Mouse (Mus musculus): ENCODE measurements around the gene Pip4k2b. TPM values are rescaled to one million over a fixed set of nuclear protein-coding genes. Genes with fewer than 3 reads are reported as not detected.

Gene Pip4k2b
- polyA plus RNA-seq, 1 experiment, result not detected

DNA sequence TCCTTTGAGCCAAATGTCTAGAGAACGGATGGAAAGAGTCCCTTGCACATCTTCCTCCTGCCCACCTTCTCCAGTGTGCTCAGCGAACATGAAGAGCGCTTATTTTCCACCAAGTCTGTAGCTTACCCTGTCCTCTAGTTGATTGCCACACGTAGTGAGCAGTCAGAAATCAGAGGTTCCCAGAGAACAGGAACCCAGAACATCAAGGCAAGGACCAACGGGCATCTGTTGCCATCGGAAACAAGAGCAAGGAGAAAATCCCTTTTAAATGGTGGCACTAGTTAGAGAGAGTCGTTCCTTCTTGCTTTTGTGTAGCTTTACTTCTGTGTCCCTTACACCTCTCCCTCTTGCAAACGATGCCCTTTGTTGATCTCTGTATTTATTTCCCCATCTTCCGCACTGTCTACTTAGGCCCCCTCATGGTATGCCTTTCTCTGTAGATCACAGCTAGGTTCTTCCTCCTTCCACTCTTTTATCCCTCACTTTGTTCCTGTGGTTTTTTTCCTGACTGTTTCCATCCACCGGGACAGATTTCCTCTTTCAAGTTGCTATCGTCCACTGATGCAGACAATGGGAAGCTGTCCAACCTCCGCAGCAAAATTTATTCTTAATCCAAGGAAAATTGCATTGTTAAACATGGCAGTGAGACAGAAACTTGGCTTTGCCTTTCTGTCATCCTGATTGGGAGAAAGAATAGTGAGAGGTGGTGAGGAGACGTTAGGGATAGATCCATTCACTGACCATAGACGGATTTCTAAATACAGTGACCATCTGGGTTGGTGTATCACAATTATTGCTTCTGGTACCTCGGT, 42.7 kb downstream of the Pip4k2b start:
- WGBS, result 42% methylated on average over 15 of the region's 15 CpGs

DNA sequence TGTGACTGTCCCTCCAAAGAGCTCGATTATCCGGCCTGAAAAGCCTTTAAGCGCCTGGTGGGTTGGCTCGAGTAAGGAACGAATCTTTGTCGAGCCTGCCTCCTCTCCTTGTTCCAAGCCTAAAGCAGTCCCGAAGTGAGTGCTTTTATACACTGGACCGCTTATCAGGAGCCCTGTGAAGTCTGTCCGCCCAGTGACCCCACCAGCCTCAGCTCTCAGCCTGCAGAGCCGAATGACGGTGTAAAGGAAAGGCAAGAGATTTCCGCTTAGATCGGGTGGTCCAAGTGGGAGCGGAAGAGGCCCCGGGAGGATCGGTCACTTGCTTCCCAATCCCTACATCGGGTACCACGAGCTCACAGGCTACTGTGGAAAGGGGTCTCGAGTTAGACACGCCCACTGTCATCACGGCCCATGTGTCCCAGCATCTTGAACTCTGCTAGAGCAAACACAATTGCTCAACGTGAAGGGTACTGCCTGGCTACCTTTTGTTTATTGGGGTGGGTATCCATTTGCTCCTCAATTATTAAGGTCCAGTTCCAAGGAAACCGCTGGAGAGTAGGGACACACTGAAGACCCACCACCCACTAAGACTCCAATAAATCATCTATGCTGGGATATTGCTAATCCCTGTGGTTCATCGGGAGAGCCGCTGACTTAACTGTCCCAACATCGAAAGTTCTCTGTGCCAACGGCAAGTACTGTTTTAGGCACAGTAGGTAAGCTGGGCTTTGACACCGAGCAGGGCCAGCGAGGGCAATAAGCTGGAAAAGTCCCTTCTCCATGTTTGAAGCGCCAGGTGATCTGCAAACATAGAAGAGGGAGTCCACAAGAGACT, 43.5 kb downstream of the Pip4k2b start:
- peak overlapping the region; percentile 95 for H3K27ac ChIP-seq (ENCODE audit: insufficient read depth, low read depth, low read length)
- peak overlapping the region; percentile 63 for H3K4me3 ChIP-seq (ENCODE audit: insufficient read depth, low read depth, low read length)
- WGBS, result 19% methylated on average over 30 of the region's 30 CpGs
- peaks cover 40% of the 10 kb centered on the region for H3K4me1 ChIP-seq (ENCODE audit: control insufficient read depth, insufficient read depth, low read length)
- TF ChIP-seq POLR2A (IDR thresholded peaks at IDR 0.05; ENCODE audit: insufficient read depth, low read depth, low read length) (no peak), CTCF (IDR thresholded peaks at IDR 0.05; ENCODE audit: insufficient read depth, low read depth, low read length) (no peak)

More for the DNA sequence above, 42.7 kb downstream of the Pip4k2b start:
- TF ChIP-seq CTCF (IDR thresholded peaks at IDR 0.05; ENCODE audit: insufficient read depth, low read depth, low read length) (no peak), POLR2A (IDR thresholded peaks at IDR 0.05; ENCODE audit: insufficient read depth, low read depth, low read length) (no peak)
- H3K4me3 ChIP-seq (ENCODE audit: insufficient read depth, low read depth, low read length), result no peak overlapping the region
- H3K4me1 ChIP-seq (ENCODE audit: control insufficient read depth, insufficient read depth, low read length), result peaks cover 34% of the 10 kb centered on the region
- no peak overlapping the region for H3K27ac ChIP-seq (ENCODE audit: insufficient read depth, low read depth, low read length)

DNA sequence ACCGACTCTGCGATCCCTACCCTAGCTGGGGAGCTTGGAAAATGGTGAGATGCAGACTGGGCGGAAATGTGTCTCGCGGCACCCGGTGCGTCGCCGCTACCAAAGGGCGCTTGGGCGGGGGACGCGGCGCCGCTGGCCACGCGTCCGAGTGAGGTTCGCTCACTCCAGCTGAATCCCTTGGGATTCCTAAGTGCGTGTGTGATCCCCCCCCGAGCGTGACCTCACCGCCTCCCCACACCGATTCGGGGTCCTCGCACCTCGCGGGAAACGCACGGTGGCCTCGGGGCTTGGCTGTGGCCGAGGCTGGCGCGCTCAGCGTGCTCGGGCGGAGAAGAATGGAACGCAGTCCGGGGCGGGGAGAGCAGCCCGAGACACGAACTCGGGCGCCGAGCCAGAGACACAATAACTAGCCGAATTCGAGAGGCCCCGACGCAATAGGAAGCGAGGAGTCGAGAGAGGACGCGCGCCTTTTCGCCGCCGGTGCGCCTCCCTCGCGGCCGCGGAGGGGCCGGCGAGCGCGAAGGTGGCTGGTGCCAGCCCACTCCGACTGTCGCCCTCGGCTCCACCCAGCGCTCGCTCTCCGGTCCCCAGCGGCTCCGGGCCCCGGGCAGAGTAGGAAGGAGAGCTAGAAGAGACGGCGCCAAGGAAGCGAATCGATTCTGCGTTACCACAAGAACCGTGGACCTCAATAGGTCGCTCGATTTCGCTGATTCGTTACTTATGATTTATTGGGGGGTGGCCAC, 44.3 kb downstream of the Pip4k2b start, which contains the start of gene Pcgf2:
TSS of gene Pcgf2 (minus strand) at position 495 of the 743 bp plus-strand sequence.
- under 1% methylated on average over 85 of the region's 85 CpGs for WGBS
- peaks cover 47% of the 10 kb centered on the region for H3K4me1 ChIP-seq (ENCODE audit: control insufficient read depth, insufficient read depth, low read length)
- peak within 1 kb of the TSS; percentile 63 for H3K4me3 ChIP-seq (ENCODE audit: insufficient read depth, low read depth, low read length)
- peak within 1 kb of the TSS; percentile 95 for H3K27ac ChIP-seq (ENCODE audit: insufficient read depth, low read depth, low read length)
- TF ChIP-seq POLR2A (IDR thresholded peaks at IDR 0.05; ENCODE audit: insufficient read depth, low read depth, low read length), result 0 out of 2 replicates have a peak, but pooled peaks have one; percentile 32
- TF ChIP-seq CTCF (IDR thresholded peaks at IDR 0.05; ENCODE audit: insufficient read depth, low read depth, low read length), result no peak

DNA sequence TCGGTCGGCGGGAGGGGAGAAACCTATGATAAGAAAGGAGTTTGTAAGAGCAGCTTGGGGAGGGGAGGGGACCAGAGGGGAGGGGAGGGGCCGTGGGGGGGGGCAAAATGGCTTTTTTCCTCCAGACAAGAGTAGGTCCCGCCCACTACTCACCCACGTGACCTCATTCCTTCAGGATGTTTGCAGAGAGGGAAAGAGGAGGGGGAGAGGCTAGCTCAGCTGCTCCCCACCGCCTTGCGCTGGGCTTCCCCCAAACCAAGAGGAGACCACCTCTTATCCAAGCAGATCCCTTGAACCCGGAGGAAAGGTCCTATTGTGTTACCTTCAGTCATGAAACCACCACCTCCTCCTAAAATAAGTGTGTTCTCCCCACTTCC, 44.9 kb downstream of the Pip4k2b start:
- Histone ChIP-seq H3K4me1 (ENCODE audit: control insufficient read depth, insufficient read depth, low read length) (peaks cover 50% of the 10 kb centered on the region), H3K4me3 (ENCODE audit: insufficient read depth, low read depth, low read length) (peak overlapping the region; percentile 63), H3K27ac (ENCODE audit: insufficient read depth, low read depth, low read length) (peak overlapping the region; percentile 95)
- TF ChIP-seq POLR2A (IDR thresholded peaks at IDR 0.05; ENCODE audit: insufficient read depth, low read depth, low read length), result peak; percentile 59; the same call in 1 of the 2 replicates
- no peak for TF ChIP-seq CTCF (IDR thresholded peaks at IDR 0.05; ENCODE audit: insufficient read depth, low read depth, low read length)
- WGBS, result 0% methylated on average over 9 of the region's 9 CpGs

DNA sequence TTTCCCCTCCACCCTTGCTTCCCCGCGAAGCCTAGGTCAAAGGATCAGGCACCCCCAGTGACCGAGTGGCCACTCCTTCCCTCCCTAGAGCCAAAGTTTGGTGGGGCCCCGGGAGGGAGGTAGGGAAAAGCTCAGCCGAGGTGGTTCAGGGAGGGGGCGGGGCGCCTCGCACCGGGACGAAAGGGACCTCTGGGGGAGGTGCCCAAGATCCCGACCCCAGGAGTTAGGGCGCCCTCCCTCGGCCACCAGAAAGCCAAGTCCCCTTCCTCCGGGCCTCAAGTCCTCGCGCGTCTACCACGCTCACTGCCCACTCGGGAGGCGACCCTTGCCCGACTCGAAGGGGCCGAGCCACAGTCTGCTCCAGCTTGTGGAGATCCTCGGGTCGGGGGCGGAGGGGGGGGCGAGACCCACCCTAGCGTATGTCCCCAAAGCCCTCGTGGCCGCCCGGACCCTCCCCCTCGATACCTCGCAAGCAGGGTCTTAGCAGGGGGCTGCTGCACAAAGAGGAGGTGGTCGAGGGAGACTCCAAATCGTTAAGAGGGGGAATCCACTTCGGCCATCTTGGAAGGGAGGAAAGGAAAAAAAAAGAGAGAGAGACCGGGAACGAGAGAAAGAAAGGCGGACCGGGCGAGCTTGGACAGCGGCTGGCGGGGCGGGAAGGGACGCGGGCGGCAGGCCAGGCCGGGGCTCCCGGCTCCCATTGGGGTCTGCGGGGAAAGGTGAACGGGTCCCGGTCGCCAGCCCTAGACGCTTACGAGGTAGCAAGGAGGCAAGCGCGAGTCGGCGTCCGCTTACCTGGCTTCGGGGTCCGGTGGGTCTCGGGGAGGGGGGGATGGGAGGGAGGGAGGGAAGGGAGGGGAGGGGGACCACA, 45.5 kb downstream of the Pip4k2b start:
- Histone ChIP-seq H3K4me3 (ENCODE audit: insufficient read depth, low read depth, low read length) (peak overlapping the region; percentile 63), H3K27ac (ENCODE audit: insufficient read depth, low read depth, low read length) (peak overlapping the region; percentile 1; the same call in 1 of the 2 replicates), H3K4me1 (ENCODE audit: control insufficient read depth, insufficient read depth, low read length) (peaks cover 45% of the 10 kb centered on the region)
- WGBS, result under 1% methylated on average over 57 of the region's 63 CpGs
- TF ChIP-seq CTCF (IDR thresholded peaks at IDR 0.05; ENCODE audit: insufficient read depth, low read depth, low read length) (peak; percentile 29; the same call in 1 of the 2 replicates), POLR2A (IDR thresholded peaks at IDR 0.05; ENCODE audit: insufficient read depth, low read depth, low read length) (no peak)

DNA sequence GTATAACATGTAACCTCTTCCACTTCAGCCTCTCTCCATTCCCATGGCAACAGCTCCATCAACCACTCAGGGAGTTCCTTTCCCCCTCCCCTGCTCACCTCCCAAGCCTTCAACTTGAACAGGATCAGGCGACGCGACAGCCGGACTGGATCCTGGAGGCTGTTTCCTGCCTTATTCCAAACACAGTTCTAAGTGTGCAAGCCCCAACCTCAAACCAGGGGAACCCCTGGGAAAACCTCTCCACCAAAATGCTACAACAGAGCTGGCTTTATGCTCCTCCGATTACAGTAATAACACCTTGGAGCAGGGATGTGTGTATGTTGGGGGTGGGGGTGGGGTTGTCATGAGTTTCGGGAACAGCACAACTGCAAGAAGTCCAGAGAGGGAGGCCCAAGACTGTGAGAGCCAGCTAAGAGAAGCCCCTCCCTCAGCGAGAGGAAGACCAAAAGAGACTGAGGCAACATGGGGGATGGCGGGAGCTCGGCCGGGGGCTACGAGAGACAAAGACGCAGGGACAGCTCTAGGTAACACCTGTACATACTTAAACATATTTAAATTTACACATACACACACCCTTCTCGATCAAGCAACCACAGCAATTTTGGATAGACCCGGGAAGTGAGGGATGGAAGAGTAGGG, 46.5 kb downstream of the Pip4k2b start:
- H3K4me3 ChIP-seq (ENCODE audit: insufficient read depth, low read depth, low read length), result peak overlapping the region; percentile 63
- no peak for TF ChIP-seq POLR2A (IDR thresholded peaks at IDR 0.05; ENCODE audit: insufficient read depth, low read depth, low read length)
- no peak overlapping the region for H3K27ac ChIP-seq (ENCODE audit: insufficient read depth, low read depth, low read length)
- WGBS, result 4% methylated on average over 14 of the region's 14 CpGs
- H3K4me1 ChIP-seq (ENCODE audit: control insufficient read depth, insufficient read depth, low read length), result peaks cover 42% of the 10 kb centered on the region

DNA sequence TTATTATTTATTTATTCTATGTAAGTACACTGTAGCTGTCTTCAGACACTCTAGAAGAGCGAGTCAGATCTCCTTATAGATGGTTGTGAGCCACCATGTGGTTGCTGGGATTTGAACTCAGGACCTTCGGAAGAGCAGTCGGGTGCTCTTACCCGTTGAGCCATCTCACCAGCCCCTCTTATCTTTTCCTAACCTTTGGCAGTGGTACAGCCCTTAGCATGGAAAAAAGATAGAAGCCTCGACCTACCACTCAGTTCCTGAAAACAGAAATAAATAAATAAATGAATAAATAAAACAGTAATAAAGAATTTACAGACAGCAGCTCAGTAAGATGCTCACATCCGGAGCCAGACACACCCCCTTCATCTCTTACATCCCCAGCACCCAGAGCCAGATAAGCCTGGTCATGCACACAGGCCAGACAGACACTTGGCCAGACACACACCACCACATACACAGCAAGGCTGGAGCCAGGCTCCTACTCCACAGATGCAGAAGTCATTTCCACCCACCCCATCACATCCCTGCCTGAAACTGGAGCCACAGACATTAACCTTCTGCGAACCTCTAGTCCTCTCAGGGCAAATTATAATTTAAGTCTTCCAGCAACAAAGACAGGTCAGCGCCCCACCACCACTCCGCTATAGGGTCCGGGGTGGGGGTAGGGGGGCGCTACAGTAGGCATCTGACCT, 47.2 kb downstream of the Pip4k2b start:
- TF ChIP-seq POLR2A (IDR thresholded peaks at IDR 0.05; ENCODE audit: insufficient read depth, low read depth, low read length), result no peak
- no peak for TF ChIP-seq CTCF (IDR thresholded peaks at IDR 0.05; ENCODE audit: insufficient read depth, low read depth, low read length)
- 53% methylated on average over 11 of the region's 11 CpGs for WGBS
- peaks cover 42% of the 10 kb centered on the region for H3K4me1 ChIP-seq (ENCODE audit: control insufficient read depth, insufficient read depth, low read length)
- H3K27ac ChIP-seq (ENCODE audit: insufficient read depth, low read depth, low read length), result no peak overlapping the region
- H3K4me3 ChIP-seq (ENCODE audit: insufficient read depth, low read depth, low read length), result peak overlapping the region; percentile 63

Data from olfactory bulb, adult 2 months (tissue).